Mouse (Mus musculus): ENCODE results near the gene Nxt2.

DNA sequence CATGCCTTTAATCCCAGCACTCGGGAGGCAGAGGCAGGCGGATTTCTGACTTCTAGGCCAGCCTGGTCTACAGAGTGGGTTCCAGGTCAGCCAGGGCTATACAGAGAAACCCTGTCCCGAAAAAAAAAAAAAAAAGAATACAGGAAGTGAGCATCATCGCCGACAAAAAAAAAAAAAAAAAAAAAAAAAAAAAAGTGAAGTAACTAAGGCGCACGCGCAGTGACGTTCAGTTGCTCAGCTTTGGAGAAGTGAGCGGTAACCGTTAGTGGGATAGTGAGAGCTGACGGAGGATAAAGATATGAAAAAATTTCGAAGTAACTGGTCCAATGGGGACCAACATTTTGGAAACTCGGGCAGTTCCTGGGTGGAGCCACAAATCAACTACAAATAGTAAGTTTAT lies at the start of gene Nxt2:
- TF ChIP-seq CTCF (IDR thresholded peaks at IDR 0.05; ENCODE audit: control insufficient read depth, insufficient read depth, insufficient replicate concordance, low read depth, low read length) (no peak), POLR2A (IDR thresholded peaks at IDR 0.05; ENCODE audit: control insufficient read depth, low read depth, low read length) (no peak)

Measured in testis, adult 2 months (tissue).